Mouse (Mus musculus) MEL (cell line): ENCODE measurements around the gene Lhfpl1.

Source experiments
- CTCF ChIP-seq, 3 experiments: IDR thresholded peaks in 2 of 3; conservative IDR thresholded peaks in 1 of 3; 2 replicates each; pipeline ENCODE4 v1.5.1; 2011 to 2012; ENCODE audit warnings: low read length in 3 of 3, low read depth in 2 of 3, mild to moderate bottlenecking in 2 of 3, improper control_type of control experiment in 1 of 3, inconsistent platforms in 1 of 3, mixed read lengths in 1 of 3, moderate library complexity in 1 of 3; ENCODE audit not compliant: control insufficient read depth in 1 of 3, insufficient read depth in 1 of 3, poor library complexity in 1 of 3, severe bottlenecking in 1 of 3
- EP300 ChIP-seq, 2 experiments: IDR thresholded peaks; 2 replicates each; pipeline ENCODE4 v1.6.1; 2011; ENCODE audit warnings: improper control_type of control experiment in 2 of 2, low read length in 2 of 2, low read depth in 1 of 2, mild to moderate bottlenecking in 1 of 2
- GATA1 ChIP-seq: IDR thresholded peaks from 2 replicates; pipeline ENCODE4 v1.6.1; 2011; ENCODE audit warnings: low read depth, low read length, improper control_type of control experiment
- MAX ChIP-seq: IDR thresholded peaks from 2 replicates; pipeline ENCODE4 v1.6.1; 2011; ENCODE audit warnings: low read length, improper control_type of control experiment
- NELFE ChIP-seq: IDR thresholded peaks from 2 replicates; pipeline ENCODE4 v1.6.1; 2011; ENCODE audit warnings: low read depth, low read length, improper control_type of control experiment
- RCOR1 ChIP-seq: IDR thresholded peaks from 2 replicates; pipeline ENCODE4 v1.6.1; 2012; ENCODE audit warnings: low read depth, mild to moderate bottlenecking, inconsistent platforms, low read length, improper control_type of control experiment
- SMC3 ChIP-seq: IDR thresholded peaks from 2 replicates; pipeline ENCODE4 v1.6.1; 2011; ENCODE audit warnings: low read depth, low read length, improper control_type of control experiment
- TAL1 ChIP-seq: IDR thresholded peaks from 2 replicates; pipeline ENCODE4 v1.6.1; 2012; ENCODE audit warnings: mild to moderate bottlenecking, inconsistent platforms, low read length, moderate library complexity, mixed read lengths
- TBP ChIP-seq: IDR thresholded peaks from 2 replicates; pipeline ENCODE4 v1.8.0; 2011; ENCODE audit warnings: low read depth, low read length, improper control_type of control experiment
- TCF12 ChIP-seq: IDR thresholded peaks from 2 replicates; pipeline ENCODE4 v1.6.1; 2014; ENCODE audit warnings: low read depth, mild to moderate bottlenecking, inconsistent platforms, low read length, improper control_type of control experiment, moderate library complexity
- USF1 ChIP-seq: IDR thresholded peaks from 2 replicates; pipeline ENCODE4 v1.6.1; 2014; ENCODE audit warnings: low read depth, mild to moderate bottlenecking, inconsistent platforms, low read length, improper control_type of control experiment, moderate library complexity

GRCm38 (mm10) chrX:145308555-145308954, 40.3 kb downstream of the Lhfpl1 start:
- TF ChIP-seq GATA1 (no peak), CTCF (IDR thresholded peaks at IDR 0.05 in 2 of 3, conservative IDR thresholded peaks at IDR 0.05 in 1 of 3; ENCODE audit: control insufficient read depth in 1 of 3, insufficient read depth in 1 of 3, low read depth in 2 of 3, low read length in 3 of 3, poor library complexity in 1 of 3, severe bottlenecking in 1 of 3) (peak in 2 of 3 experiments; percentile 14 to 45; a peak in 2 of 6 replicates), EP300 (IDR thresholded peaks at IDR 0.05; ENCODE audit: low read depth in 1 of 2, low read length in 2 of 2) (no peak), RCOR1 (no peak), TCF12 (no peak), USF1 (no peak), NELFE (no peak), SMC3 (peak; percentile 52), TBP (no peak), TAL1 (no peak), MAX (no peak)
